Mouse (Mus musculus) CH12.LX (cell line): ENCODE data around the gene Appl1. TPM values are rescaled to one million over a fixed set of nuclear protein-coding genes. Genes with fewer than 3 reads are reported as not detected.

Source experiments
- DNase-seq: peaks from one replicate; pipeline ENCODE4 v3.0.0-alpha.2; 2013; ENCODE audit errors: extremely low read depth
- H3K27ac ChIP-seq: 2 replicates; pipeline ENCODE4 v1.5.1; 2012; ENCODE audit warnings: low read depth, mild to moderate bottlenecking, control low read depth, moderate library complexity; ENCODE audit not compliant: insufficient read depth
- H3K27me3 ChIP-seq: replicated peaks from 2 replicates; pipeline ENCODE3; 2012; ENCODE audit warnings: inconsistent platforms
- H3K36me3 ChIP-seq, 2 experiments: replicated peaks in 1 of 2; 2 replicates each; pipeline versions ENCODE3 to v1.6.1; 2012; ENCODE audit warnings: inconsistent platforms in 1 of 2, low read length in 1 of 2, mild to moderate bottlenecking in 1 of 2, mixed read lengths in 1 of 2, moderate library complexity in 1 of 2; ENCODE audit not compliant: control insufficient read depth in 1 of 2, insufficient read depth in 1 of 2
- H3K4me1 ChIP-seq, 2 experiments: 2 replicates each; pipeline ENCODE4 v1.6.1; 2012; ENCODE audit warnings: inconsistent platforms in 1 of 2, moderate library complexity in 1 of 2; ENCODE audit not compliant: insufficient read depth in 2 of 2, control insufficient read depth in 1 of 2
- H3K4me2 ChIP-seq: 2 replicates; pipeline ENCODE4 v1.6.1; 2012; ENCODE audit warnings: low read depth, mild to moderate bottlenecking, control low read depth; ENCODE audit not compliant: poor library complexity, insufficient read depth, severe bottlenecking
- H3K4me3 ChIP-seq, 3 experiments: fragments of 150-350 bp in 1 of 3; sonication (generic) in 1 of 3; replicated peaks in 1 of 3; 2 replicates each; pipeline versions ENCODE3 to v1.5.1; 2011 to 2012; ENCODE audit warnings: low read depth in 2 of 3, low read length in 2 of 3, mild to moderate bottlenecking in 2 of 3, moderate library complexity in 2 of 3, control low read depth in 1 of 3, improper control_type of control experiment in 1 of 3, inconsistent platforms in 1 of 3, mixed read lengths in 1 of 3; ENCODE audit not compliant: poor library complexity in 1 of 3
- H3K79me2 ChIP-seq: replicated peaks from 2 replicates; pipeline ENCODE4 v1.6.1; 2012; ENCODE audit warnings: mild to moderate bottlenecking, moderate library complexity; ENCODE audit not compliant: control insufficient read depth, poor library complexity, insufficient read depth, severe bottlenecking; ENCODE audit errors: extremely low read depth
- H3K9ac ChIP-seq: 2 replicates; pipeline ENCODE4 v1.6.1; 2012; ENCODE audit warnings: low read depth, mild to moderate bottlenecking, control low read depth, moderate library complexity; ENCODE audit not compliant: insufficient read depth
- H3K9me3 ChIP-seq: replicated peaks from 2 replicates; pipeline ENCODE3; 2012; ENCODE audit warnings: low read length, inconsistent platforms, mixed read lengths
- BHLHE40 ChIP-seq: IDR thresholded peaks from 2 replicates; pipeline ENCODE4 v1.6.1; 2011; ENCODE audit warnings: mild to moderate bottlenecking, low read depth, low read length, improper control_type of control experiment
- CTCF ChIP-seq, 2 experiments: IDR thresholded peaks in 1 of 2; conservative IDR thresholded peaks in 1 of 2; 2 replicates each; pipeline ENCODE4 v1.5.1; 2011 to 2012; ENCODE audit warnings: low read depth in 2 of 2, low read length in 2 of 2, improper control_type of control experiment in 1 of 2, inconsistent platforms in 1 of 2, mild to moderate bottlenecking in 1 of 2, moderate library complexity in 1 of 2
- ELF1 ChIP-seq: IDR thresholded peaks from 2 replicates; pipeline ENCODE4 v1.6.1; 2014; ENCODE audit warnings: low read depth, mild to moderate bottlenecking, inconsistent platforms, low read length, improper control_type of control experiment
- GABPA ChIP-seq: IDR thresholded peaks from 2 replicates; pipeline ENCODE4 v1.6.1; 2012; ENCODE audit warnings: low read depth, low read length, improper control_type of control experiment, inconsistent platforms; ENCODE audit not compliant: insufficient replicate concordance
- HCFC1 ChIP-seq: IDR thresholded peaks from 2 replicates; pipeline ENCODE4 v1.6.1; 2012; ENCODE audit warnings: low read depth, mild to moderate bottlenecking, inconsistent platforms, low read length, improper control_type of control experiment
- JUN ChIP-seq: IDR thresholded peaks from 2 replicates; pipeline ENCODE4 v1.6.1; 2011; ENCODE audit warnings: low read depth, mild to moderate bottlenecking, low read length, improper control_type of control experiment, moderate library complexity; ENCODE audit not compliant: insufficient read depth
- JUND ChIP-seq: conservative IDR thresholded peaks from 2 replicates; pipeline ENCODE4 v1.6.1; 2011; ENCODE audit warnings: low read depth, low read length, improper control_type of control experiment
- KAT2A ChIP-seq: IDR thresholded peaks from 2 replicates; pipeline ENCODE4 v1.6.1; 2012; ENCODE audit warnings: low read length, improper control_type of control experiment, inconsistent platforms; ENCODE audit not compliant: insufficient replicate concordance
- MXI1 ChIP-seq: IDR thresholded peaks from 2 replicates; pipeline ENCODE4 v1.6.1; 2011; ENCODE audit warnings: mild to moderate bottlenecking, low read depth, low read length, improper control_type of control experiment
- MYC ChIP-seq: IDR thresholded peaks from 2 replicates; pipeline ENCODE4 v1.6.1; 2011; ENCODE audit warnings: low read depth, mild to moderate bottlenecking, improper control_type of control experiment, low read length
- NELFE ChIP-seq: IDR thresholded peaks from 2 replicates; pipeline ENCODE4 v1.6.1; 2011; ENCODE audit warnings: low read depth, low read length, improper control_type of control experiment
- NRF1 ChIP-seq: IDR thresholded peaks from 2 replicates; pipeline ENCODE4 v1.6.1; 2014; ENCODE audit warnings: low read depth, mild to moderate bottlenecking, inconsistent platforms, low read length, improper control_type of control experiment, moderate library complexity
- POLR2A ChIP-seq: IDR thresholded peaks from 2 replicates; pipeline ENCODE4 v1.6.1; 2011; ENCODE audit warnings: low read depth, mild to moderate bottlenecking, improper control_type of control experiment, low read length
- POLR2AphosphoS2 ChIP-seq: IDR thresholded peaks from 2 replicates; pipeline ENCODE4 v1.6.1; 2011; ENCODE audit warnings: low read depth, low read length, improper control_type of control experiment
- RAD21 ChIP-seq: IDR thresholded peaks from 2 replicates; pipeline ENCODE4 v1.6.1; 2011; ENCODE audit warnings: low read depth, mild to moderate bottlenecking, low read length, improper control_type of control experiment, moderate library complexity
- RCOR1 ChIP-seq: conservative IDR thresholded peaks from 2 replicates; pipeline ENCODE4 v1.6.1; 2012; ENCODE audit warnings: low read depth, mild to moderate bottlenecking, inconsistent platforms, low read length, improper control_type of control experiment
- SMC3 ChIP-seq: IDR thresholded peaks from 2 replicates; pipeline ENCODE4 v1.6.1; 2011; ENCODE audit warnings: low read depth, low read length, improper control_type of control experiment
- USF1 ChIP-seq: IDR thresholded peaks from 2 replicates; pipeline ENCODE4 v1.6.1; 2014; ENCODE audit warnings: low read depth, mild to moderate bottlenecking, inconsistent platforms, low read length, improper control_type of control experiment
- USF2 ChIP-seq: conservative IDR thresholded peaks from 2 replicates; pipeline ENCODE4 v1.6.1; 2011; ENCODE audit warnings: low read depth, low read length, improper control_type of control experiment
- ZC3H11A ChIP-seq: IDR thresholded peaks from 2 replicates; pipeline ENCODE4 v1.6.1; 2012; ENCODE audit warnings: low read depth, mild to moderate bottlenecking, inconsistent platforms, low read length, improper control_type of control experiment
- ZNF384 ChIP-seq: IDR thresholded peaks from 2 replicates; pipeline ENCODE4 v1.6.1; 2012; ENCODE audit warnings: low read depth, low read length, improper control_type of control experiment, inconsistent platforms
- dilution Hi-C: fragments of 300-500 bp; cut with MboI; formaldehyde crosslinking; loops from 2 replicates; pipeline ENCODE4 v1.14.3; 2020; ENCODE audit warnings: low sequenced_read_pairs; ENCODE audit not compliant: extremely low pct_unique_long_range_greater_than_20kb, extremely low pct_ligation_motif_present
- in situ Hi-C: fragments of 300-500 bp; cut with MboI; formaldehyde crosslinking; loops from 3 replicates; pipeline ENCODE4 v1.14.3; 2019; ENCODE audit warnings: low sequenced_read_pairs, low pct_ligation_motif_present, low pct_unique_long_range_greater_than_20kb, mixed read lengths
- polyA plus RNA-seq: library from polyadenylated mRNA; unstranded; fragments of >175 nt; gene quantifications from 2 replicates; pipeline ENCODE4 v1.2.1, GENCODE M21; 2012; ENCODE audit warnings: low read depth; ENCODE audit not compliant: insufficient read length
- total RNA-seq, 2 experiments: library from RNA; depleted of rRNA; stranded (reverse); fragments of 300-350 nt in 1 of 2; fragments of >200 nt in 1 of 2; gene quantifications; 2 replicates each; pipeline ENCODE4 v1.2.3; 2012 to 2014

Appl1 gene
- total and polyA plus RNA-seq, 3 experiments, result 9.0 to 11.9 (median 11.0) TPM

DNA sequence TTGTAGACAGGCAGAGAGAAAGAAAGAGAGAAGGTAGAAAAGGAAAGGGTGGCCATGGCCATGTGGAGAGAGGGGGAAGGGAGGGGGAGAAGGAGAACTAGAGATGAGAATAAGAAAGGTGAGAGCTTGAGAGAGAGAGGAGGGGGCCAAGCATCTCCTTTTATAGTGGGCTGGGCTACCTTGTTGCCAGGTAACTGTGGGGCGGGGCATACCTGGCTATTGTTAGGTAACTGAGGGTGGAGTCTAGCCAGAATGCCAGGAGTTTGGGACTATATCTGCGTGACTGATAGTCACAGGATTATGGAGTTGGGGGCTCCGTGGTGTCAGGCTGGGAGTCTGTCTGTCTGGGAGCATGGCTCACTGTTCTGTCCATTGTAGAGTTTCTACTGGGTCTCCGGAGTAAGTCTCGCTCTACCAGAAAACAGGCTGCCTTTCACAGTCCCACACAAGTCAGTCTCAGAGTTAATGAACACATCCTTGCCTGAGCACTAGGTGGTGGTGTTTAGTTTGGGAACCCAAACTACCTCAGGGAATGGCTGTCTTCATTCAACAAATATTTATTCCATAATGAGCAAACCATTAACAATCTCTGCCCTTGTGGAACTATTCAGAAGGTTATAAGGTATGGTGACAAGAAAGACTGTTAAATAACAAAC, 10.6 kb upstream of the Appl1 start:
- TF ChIP-seq SMC3 (peak; percentile 52), RAD21 (peak; percentile 46), CTCF (conservative IDR thresholded peaks at IDR 0.05 in 1 of 2, IDR thresholded peaks at IDR 0.05 in 1 of 2; ENCODE audit: low read depth in 2 of 2, low read length in 2 of 2) (peak in 1 of 2 experiments; percentile 61; a peak in 2 of 4 replicates), POLR2AphosphoS2 (no peak)
- no peak overlapping the region for H3K4me2 ChIP-seq
- H3K4me3 ChIP-seq, result no peak overlapping the region
- no peaks in the 10 kb centered on the region for H3K79me2 ChIP-seq
- H3K9ac ChIP-seq, result no peak overlapping the region
- H3K4me1 ChIP-seq, result peaks cover 0 to 3% of the 10 kb centered on the region in 2 experiments; a peak in 2 of 4 replicates
- no peaks in the 10 kb centered on the region for H3K27me3 ChIP-seq
- H3K36me3 ChIP-seq, result no peaks in the 10 kb centered on the region
- H3K27ac ChIP-seq, result no peak overlapping the region
- no peak for DNase-seq
- dilution Hi-C loops (no loop called here), in situ Hi-C loops (loop anchor here (25.0 kb wide), 1 partner anchor 294 kb away; the partner anchor contains the start of gene Dnah12)
- H3K9me3 ChIP-seq, result peaks cover 4% of the 10 kb centered on the region

DNA sequence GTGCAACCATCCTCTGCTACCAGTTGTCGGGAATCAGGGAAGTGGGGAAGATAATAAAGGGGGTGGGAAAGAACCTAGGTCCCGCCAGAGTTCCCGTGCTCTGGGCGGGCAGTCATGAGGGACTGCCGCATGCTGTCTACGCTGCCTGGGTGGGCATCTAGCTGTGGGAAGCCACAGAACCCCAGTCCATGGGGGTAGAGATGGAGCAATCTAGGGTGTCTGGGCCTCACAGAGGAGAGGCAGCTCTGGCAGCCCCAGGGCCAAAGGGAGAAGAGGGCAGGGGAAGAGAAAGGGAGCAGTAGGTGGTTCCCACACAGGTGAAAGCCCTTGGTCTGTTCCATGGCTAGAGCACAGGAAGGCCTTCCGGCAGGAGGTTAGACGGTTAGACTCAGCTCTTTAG, 10.0 kb upstream of the Appl1 start:
- in situ Hi-C loops (loop anchor here (25.0 kb wide), 1 partner anchor 294 kb away; the partner anchor contains the start of gene Dnah12), dilution Hi-C loops (no loop called here)
- peaks cover 0 to 3% of the 10 kb centered on the region in 2 experiments; a peak in 2 of 4 replicates for H3K4me1 ChIP-seq
- TF ChIP-seq MYC, result no peak
- TF ChIP-seq JUND, result no peak
- TF ChIP-seq HCFC1, result no peak
- TF ChIP-seq NRF1, result no peak
- no peak for TF ChIP-seq NELFE
- TF ChIP-seq USF2, result no peak
- TF ChIP-seq POLR2A, result no peak
- TF ChIP-seq, all 38 proteins: peak for 0
- peaks cover 4% of the 10 kb centered on the region for H3K9me3 ChIP-seq
- H3K36me3 ChIP-seq, result no peaks in the 10 kb centered on the region
- no peak overlapping the region for H3K4me3 ChIP-seq
- H3K4me2 ChIP-seq, result no peak overlapping the region
- H3K9ac ChIP-seq, result no peak overlapping the region
- no peaks in the 10 kb centered on the region for H3K27me3 ChIP-seq
- no peak for DNase-seq
- H3K27ac ChIP-seq, result no peak overlapping the region
- H3K79me2 ChIP-seq, result no peaks in the 10 kb centered on the region

DNA sequence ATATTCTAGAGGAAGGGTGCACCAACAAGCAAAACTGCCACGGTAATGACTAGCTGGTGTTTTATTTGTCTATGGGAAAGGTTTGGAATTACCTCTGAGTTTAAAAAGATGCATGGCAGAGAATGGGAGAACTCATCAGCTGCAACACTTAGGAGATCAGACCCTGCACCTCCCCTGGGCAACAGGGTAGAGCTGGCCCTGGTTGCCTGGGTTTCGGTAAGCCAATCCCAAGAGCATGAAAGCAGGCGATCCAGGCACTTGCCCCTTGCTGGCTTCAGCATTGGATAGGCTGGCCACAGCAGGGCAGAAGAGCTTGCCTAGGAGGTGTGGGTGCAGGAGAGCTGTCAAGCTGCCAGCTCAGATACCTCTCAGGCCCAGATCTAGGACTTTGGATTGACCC, 8.8 kb upstream of the Appl1 start:
- DNase-seq, result no peak
- Histone ChIP-seq H3K36me3 (no peaks in the 10 kb centered on the region), H3K27me3 (no peaks in the 10 kb centered on the region), H3K4me2 (no peak overlapping the region), H3K4me3 (no peak overlapping the region), H3K79me2 (no peaks in the 10 kb centered on the region), H3K9me3 (peaks cover 4% of the 10 kb centered on the region), H3K9ac (no peak overlapping the region), H3K27ac (no peak overlapping the region), H3K4me1 (peaks cover 0 to 3% of the 10 kb centered on the region in 2 experiments; a peak in 2 of 4 replicates)
- TF ChIP-seq MXI1 (no peak), ELF1 (no peak), USF1 (no peak), RCOR1 (no peak), BHLHE40 (no peak), KAT2A (no peak), GABPA (no peak), JUN (no peak), RAD21 (no peak), SMC3 (no peak), ZNF384 (no peak), ZC3H11A (no peak)
- dilution Hi-C loops (no loop called here), in situ Hi-C loops (loop anchor here (25.0 kb wide), 1 partner anchor 293 kb away; the partner anchor contains the start of gene Dnah12)
